Mouse (Mus musculus) CH12.LX (cell line): ENCODE results near the gene Myo10. TPM values are rescaled to one million over a fixed set of nuclear protein-coding genes. Genes with fewer than 3 reads are reported as not detected.

Experiments
- DNase-seq: peaks from one replicate; pipeline ENCODE4 v3.0.0-alpha.2; 2013; ENCODE audit errors: extremely low read depth
- H3K27ac ChIP-seq: 2 replicates; pipeline ENCODE4 v1.5.1; 2012; ENCODE audit warnings: low read depth, mild to moderate bottlenecking, control low read depth, moderate library complexity; ENCODE audit not compliant: insufficient read depth
- H3K27me3 ChIP-seq: replicated peaks from 2 replicates; pipeline ENCODE3; 2012; ENCODE audit warnings: inconsistent platforms
- H3K36me3 ChIP-seq, 2 experiments: replicated peaks in 1 of 2; 2 replicates each; pipeline versions ENCODE3 to v1.6.1; 2012; ENCODE audit warnings: inconsistent platforms in 1 of 2, low read length in 1 of 2, mild to moderate bottlenecking in 1 of 2, mixed read lengths in 1 of 2, moderate library complexity in 1 of 2; ENCODE audit not compliant: control insufficient read depth in 1 of 2, insufficient read depth in 1 of 2
- H3K4me1 ChIP-seq, 2 experiments: 2 replicates each; pipeline ENCODE4 v1.6.1; 2012; ENCODE audit warnings: inconsistent platforms in 1 of 2, moderate library complexity in 1 of 2; ENCODE audit not compliant: insufficient read depth in 2 of 2, control insufficient read depth in 1 of 2
- H3K4me2 ChIP-seq: 2 replicates; pipeline ENCODE4 v1.6.1; 2012; ENCODE audit warnings: low read depth, mild to moderate bottlenecking, control low read depth; ENCODE audit not compliant: poor library complexity, insufficient read depth, severe bottlenecking
- H3K4me3 ChIP-seq, 3 experiments: fragments of 150-350 bp in 1 of 3; sonication (generic) in 1 of 3; replicated peaks in 1 of 3; 2 replicates each; pipeline versions ENCODE3 to v1.5.1; 2011 to 2012; ENCODE audit warnings: low read depth in 2 of 3, low read length in 2 of 3, mild to moderate bottlenecking in 2 of 3, moderate library complexity in 2 of 3, control low read depth in 1 of 3, improper control_type of control experiment in 1 of 3, inconsistent platforms in 1 of 3, mixed read lengths in 1 of 3; ENCODE audit not compliant: poor library complexity in 1 of 3
- H3K79me2 ChIP-seq: replicated peaks from 2 replicates; pipeline ENCODE4 v1.6.1; 2012; ENCODE audit warnings: mild to moderate bottlenecking, moderate library complexity; ENCODE audit not compliant: control insufficient read depth, poor library complexity, insufficient read depth, severe bottlenecking; ENCODE audit errors: extremely low read depth
- H3K9ac ChIP-seq: 2 replicates; pipeline ENCODE4 v1.6.1; 2012; ENCODE audit warnings: low read depth, mild to moderate bottlenecking, control low read depth, moderate library complexity; ENCODE audit not compliant: insufficient read depth
- H3K9me3 ChIP-seq: replicated peaks from 2 replicates; pipeline ENCODE3; 2012; ENCODE audit warnings: low read length, inconsistent platforms, mixed read lengths
- BHLHE40 ChIP-seq: IDR thresholded peaks from 2 replicates; pipeline ENCODE4 v1.6.1; 2011; ENCODE audit warnings: mild to moderate bottlenecking, low read depth, low read length, improper control_type of control experiment
- CHD1 ChIP-seq: IDR thresholded peaks from 2 replicates; pipeline ENCODE4 v1.6.1; 2012; ENCODE audit warnings: low read depth, low read length, improper control_type of control experiment, inconsistent platforms
- CHD2 ChIP-seq: IDR thresholded peaks from 2 replicates; pipeline ENCODE4 v1.6.1; 2011; ENCODE audit warnings: low read length, improper control_type of control experiment
- CTCF ChIP-seq, 2 experiments: IDR thresholded peaks in 1 of 2; conservative IDR thresholded peaks in 1 of 2; 2 replicates each; pipeline ENCODE4 v1.5.1; 2011 to 2012; ENCODE audit warnings: low read depth in 2 of 2, low read length in 2 of 2, improper control_type of control experiment in 1 of 2, inconsistent platforms in 1 of 2, mild to moderate bottlenecking in 1 of 2, moderate library complexity in 1 of 2
- GABPA ChIP-seq: IDR thresholded peaks from 2 replicates; pipeline ENCODE4 v1.6.1; 2012; ENCODE audit warnings: low read depth, low read length, improper control_type of control experiment, inconsistent platforms; ENCODE audit not compliant: insufficient replicate concordance
- IRF4 ChIP-seq: IDR thresholded peaks from 2 replicates; pipeline ENCODE4 v1.6.1; 2014; ENCODE audit warnings: low read depth, mild to moderate bottlenecking, inconsistent platforms, low read length, improper control_type of control experiment
- JUN ChIP-seq: IDR thresholded peaks from 2 replicates; pipeline ENCODE4 v1.6.1; 2011; ENCODE audit warnings: low read depth, mild to moderate bottlenecking, low read length, improper control_type of control experiment, moderate library complexity; ENCODE audit not compliant: insufficient read depth
- JUND ChIP-seq: conservative IDR thresholded peaks from 2 replicates; pipeline ENCODE4 v1.6.1; 2011; ENCODE audit warnings: low read depth, low read length, improper control_type of control experiment
- KAT2A ChIP-seq: IDR thresholded peaks from 2 replicates; pipeline ENCODE4 v1.6.1; 2012; ENCODE audit warnings: low read length, improper control_type of control experiment, inconsistent platforms; ENCODE audit not compliant: insufficient replicate concordance
- MAFK ChIP-seq: IDR thresholded peaks from 2 replicates; pipeline ENCODE4 v1.6.1; 2011; ENCODE audit warnings: low read length, improper control_type of control experiment; ENCODE audit not compliant: insufficient replicate concordance
- MEF2A ChIP-seq: IDR thresholded peaks from 2 replicates; pipeline ENCODE4 v1.6.1; 2014; ENCODE audit warnings: low read depth, mild to moderate bottlenecking, inconsistent platforms, low read length, improper control_type of control experiment, borderline replicate concordance
- MXI1 ChIP-seq: IDR thresholded peaks from 2 replicates; pipeline ENCODE4 v1.6.1; 2011; ENCODE audit warnings: mild to moderate bottlenecking, low read depth, low read length, improper control_type of control experiment
- NELFE ChIP-seq: IDR thresholded peaks from 2 replicates; pipeline ENCODE4 v1.6.1; 2011; ENCODE audit warnings: low read depth, low read length, improper control_type of control experiment
- NRF1 ChIP-seq: IDR thresholded peaks from 2 replicates; pipeline ENCODE4 v1.6.1; 2014; ENCODE audit warnings: low read depth, mild to moderate bottlenecking, inconsistent platforms, low read length, improper control_type of control experiment, moderate library complexity
- POLR2A ChIP-seq: IDR thresholded peaks from 2 replicates; pipeline ENCODE4 v1.6.1; 2011; ENCODE audit warnings: low read depth, mild to moderate bottlenecking, improper control_type of control experiment, low read length
- RAD21 ChIP-seq: IDR thresholded peaks from 2 replicates; pipeline ENCODE4 v1.6.1; 2011; ENCODE audit warnings: low read depth, mild to moderate bottlenecking, low read length, improper control_type of control experiment, moderate library complexity
- SIN3A ChIP-seq: IDR thresholded peaks from 2 replicates; pipeline ENCODE4 v1.6.1; 2012; ENCODE audit warnings: low read length, improper control_type of control experiment, inconsistent platforms
- SMC3 ChIP-seq: IDR thresholded peaks from 2 replicates; pipeline ENCODE4 v1.6.1; 2011; ENCODE audit warnings: low read depth, low read length, improper control_type of control experiment
- TBP ChIP-seq: conservative IDR thresholded peaks from 2 replicates; pipeline ENCODE4 v1.6.1; 2011; ENCODE audit warnings: low read depth, low read length, improper control_type of control experiment
- TCF12 ChIP-seq: IDR thresholded peaks from 2 replicates; pipeline ENCODE4 v1.6.1; 2014; ENCODE audit warnings: low read depth, mild to moderate bottlenecking, inconsistent platforms, low read length, improper control_type of control experiment
- UBTF ChIP-seq: IDR thresholded peaks from 2 replicates; pipeline ENCODE4 v1.6.1; 2012; ENCODE audit warnings: low read depth, mild to moderate bottlenecking, inconsistent platforms, low read length, improper control_type of control experiment, moderate library complexity
- USF1 ChIP-seq: IDR thresholded peaks from 2 replicates; pipeline ENCODE4 v1.6.1; 2014; ENCODE audit warnings: low read depth, mild to moderate bottlenecking, inconsistent platforms, low read length, improper control_type of control experiment
- USF2 ChIP-seq: conservative IDR thresholded peaks from 2 replicates; pipeline ENCODE4 v1.6.1; 2011; ENCODE audit warnings: low read depth, low read length, improper control_type of control experiment
- ZMIZ1 ChIP-seq: IDR thresholded peaks from 2 replicates; pipeline ENCODE4 v1.6.1; 2012; ENCODE audit warnings: low read depth, mild to moderate bottlenecking, inconsistent platforms, low read length, improper control_type of control experiment
- ZNF384 ChIP-seq: IDR thresholded peaks from 2 replicates; pipeline ENCODE4 v1.6.1; 2012; ENCODE audit warnings: low read depth, low read length, improper control_type of control experiment, inconsistent platforms
- dilution Hi-C: fragments of 300-500 bp; cut with MboI; formaldehyde crosslinking; loops from 2 replicates; pipeline ENCODE4 v1.14.3; 2020; ENCODE audit warnings: low sequenced_read_pairs; ENCODE audit not compliant: extremely low pct_unique_long_range_greater_than_20kb, extremely low pct_ligation_motif_present
- in situ Hi-C: fragments of 300-500 bp; cut with MboI; formaldehyde crosslinking; loops from 3 replicates; pipeline ENCODE4 v1.14.3; 2019; ENCODE audit warnings: low sequenced_read_pairs, low pct_ligation_motif_present, low pct_unique_long_range_greater_than_20kb, mixed read lengths
- polyA plus RNA-seq: library from polyadenylated mRNA; unstranded; fragments of >175 nt; gene quantifications from 2 replicates; pipeline ENCODE4 v1.2.1, GENCODE M21; 2012; ENCODE audit warnings: low read depth; ENCODE audit not compliant: insufficient read length
- total RNA-seq, 2 experiments: library from RNA; depleted of rRNA; stranded (reverse); fragments of 300-350 nt in 1 of 2; fragments of >200 nt in 1 of 2; gene quantifications; 2 replicates each; pipeline ENCODE4 v1.2.3; 2012 to 2014

Myo10 gene
- total and polyA plus RNA-seq, 3 experiments: 6.4 to 13.6 (median 8.6) TPM

- dilution Hi-C loops: no loop called here
Measured at GRCm38 (mm10) chr15:25583361-25583760, 39.0 kb upstream of the Myo10 start.

GRCm38 (mm10) chr15:25586828-25587227, 35.5 kb upstream of the Myo10 start:
- Histone ChIP-seq H3K27ac (no peak overlapping the region), H3K79me2 (no peaks in the 10 kb centered on the region), H3K4me1 (no peaks in the 10 kb centered on the region), H3K9me3 (no peaks in the 10 kb centered on the region), H3K27me3 (no peaks in the 10 kb centered on the region), H3K36me3 (no peaks in the 10 kb centered on the region), H3K9ac (no peak overlapping the region), H3K4me2 (no peak overlapping the region), H3K4me3 (no peak overlapping the region)
- in situ Hi-C loops: no loop called here
- dilution Hi-C loops: no loop called here
- TF ChIP-seq TBP: no peak
- TF ChIP-seq SIN3A: no peak
- no peak for TF ChIP-seq GABPA
- no peak for TF ChIP-seq SMC3
- TF ChIP-seq ZNF384: no peak
- no peak for TF ChIP-seq UBTF
- TF ChIP-seq USF1: no peak
- no peak for TF ChIP-seq MEF2A
- no peak for TF ChIP-seq POLR2A
- no peak for TF ChIP-seq TCF12
- no peak for TF ChIP-seq USF2
- no peak for TF ChIP-seq JUN
- DNase-seq: no peak

More at GRCm38 (mm10) chr15:25583361-25583760, 39.0 kb upstream of the Myo10 start:
- H3K4me2 ChIP-seq: no peak overlapping the region
- no peak overlapping the region for H3K4me3 ChIP-seq
- in situ Hi-C loops: no loop called here
- no peak for DNase-seq
- no peaks in the 10 kb centered on the region for H3K27me3 ChIP-seq
- H3K27ac ChIP-seq: no peak overlapping the region
- no peak for TF ChIP-seq IRF4
- no peak for TF ChIP-seq JUND
- no peak for TF ChIP-seq MXI1
- no peak for TF ChIP-seq NRF1
- no peak for TF ChIP-seq CHD2
- no peak for TF ChIP-seq CHD1
- TF ChIP-seq KAT2A: no peak
- no peak for TF ChIP-seq MAFK
- TF ChIP-seq RAD21: no peak
- no peak for TF ChIP-seq TCF12
- no peak for TF ChIP-seq MEF2A
- TF ChIP-seq ZMIZ1: no peak
- TF ChIP-seq CTCF (conservative IDR thresholded peaks at IDR 0.05 in 1 of 2, IDR thresholded peaks at IDR 0.05 in 1 of 2; ENCODE audit: low read depth in 2 of 2, low read length in 2 of 2): no peak
- TF ChIP-seq NELFE: no peak
- no peak for TF ChIP-seq TBP
- no peak for TF ChIP-seq BHLHE40
- no peak for TF ChIP-seq USF2
- no peak for TF ChIP-seq USF1
- TF ChIP-seq JUN: no peak
- H3K4me1 ChIP-seq: peaks cover 0 to 6% of the 10 kb centered on the region in 2 experiments; a peak in 1 of 4 replicates
- no peak overlapping the region for H3K9ac ChIP-seq
- no peaks in the 10 kb centered on the region for H3K79me2 ChIP-seq
- no peaks in the 10 kb centered on the region for H3K9me3 ChIP-seq
- H3K36me3 ChIP-seq: no peaks in the 10 kb centered on the region
